Mouse (Mus musculus): ENCODE data around the gene Pappa2.

DNA sequence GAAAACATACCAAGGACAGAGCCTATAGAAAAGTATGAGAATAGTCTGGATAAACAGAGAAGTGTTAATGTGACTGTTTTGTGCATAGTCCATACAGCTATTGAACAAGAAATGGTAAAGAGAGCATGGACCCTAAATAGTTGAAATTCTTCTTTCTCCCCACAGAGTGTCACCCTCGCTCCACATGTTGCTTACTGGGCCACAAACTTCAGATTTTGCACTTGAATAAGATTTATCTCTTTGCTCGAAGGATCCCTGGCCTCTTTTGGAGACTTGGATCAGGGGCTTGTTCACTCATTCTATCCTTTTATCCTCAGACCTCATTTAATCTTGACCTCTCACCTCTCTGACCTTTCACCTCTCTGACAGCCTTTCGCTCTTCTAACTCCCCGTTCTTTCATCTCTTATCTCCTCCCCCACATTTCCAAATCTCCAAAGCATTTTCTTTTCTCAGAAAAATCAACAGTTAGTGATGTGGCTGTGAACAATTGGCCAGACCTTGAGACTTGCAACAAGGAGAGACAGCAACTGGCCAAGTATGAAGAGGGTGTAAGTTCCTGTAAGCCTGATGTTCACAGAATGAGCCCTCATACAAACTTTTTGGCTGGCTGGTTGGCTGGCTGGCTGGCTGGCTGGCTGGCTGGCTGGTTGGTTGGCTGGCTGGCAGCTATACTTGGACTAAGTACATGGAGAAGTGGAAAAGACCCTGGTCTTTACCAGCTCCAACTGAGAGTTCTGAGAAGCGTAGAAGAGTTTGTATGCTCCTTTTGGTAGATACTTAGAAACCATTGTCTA is 266.8 kb downstream of the Pappa2 start:
- peak; percentile 74 for TF ChIP-seq CTCF (IDR thresholded peaks at IDR 0.05; ENCODE audit: extremely low read depth, insufficient read depth, low read length)
- no peak for TF ChIP-seq POLR2A (IDR thresholded peaks at IDR 0.05; ENCODE audit: extremely low read depth, insufficient read depth, low read length)

All from cortical plate, adult 2 months (tissue).